Mouse (Mus musculus) embryonic facial prominence, embryonic 11.5 days (tissue): ENCODE results near the gene Kctd12. TPM values are rescaled to one million over a fixed set of nuclear protein-coding genes. Genes with fewer than 3 reads are reported as not detected.

Experiments
- ATAC-seq: fragments of 200-750 bp; cut with Nextera tagmentation; replicated peaks from 2 replicates; pipeline ENCODE4 v1.8.0; 2017; ENCODE audit warnings: low read depth; ENCODE audit not compliant: insufficient number of reproducible peaks, low FRiP score, low TSS enrichment
- DNase-seq: peaks from one replicate; pipeline ENCODE4 v3.0.0-alpha.2; 2015; ENCODE audit warnings: low spot score
- H3K27ac ChIP-seq: fragments of 300-500 bp; sonication (generic); replicated peaks from 2 replicates; pipeline ENCODE4 v1.5.1; 2014; ENCODE audit warnings: mild to moderate bottlenecking, low read depth, low read length, control low read depth
- H3K27me3 ChIP-seq: fragments of 300-500 bp; sonication (generic); 2 replicates; pipeline ENCODE4 v1.6.1; 2014; ENCODE audit warnings: mild to moderate bottlenecking, low read length, moderate library complexity, mixed read lengths; ENCODE audit not compliant: control insufficient read depth, insufficient read depth
- H3K36me3 ChIP-seq: fragments of 300-500 bp; sonication (generic); replicated peaks from 2 replicates; pipeline ENCODE4 v1.6.1; 2014; ENCODE audit warnings: low read depth, mild to moderate bottlenecking, low read length, moderate library complexity, mixed read lengths; ENCODE audit not compliant: control insufficient read depth, insufficient read depth
- H3K4me1 ChIP-seq: fragments of 300-500 bp; sonication (generic); 2 replicates; pipeline ENCODE4 v1.6.1; 2014; ENCODE audit warnings: low read length, mixed read lengths; ENCODE audit not compliant: control insufficient read depth, insufficient read depth
- H3K4me2 ChIP-seq: fragments of 300-500 bp; sonication (generic); 2 replicates; pipeline ENCODE4 v1.6.1; 2014; ENCODE audit warnings: low read depth, mild to moderate bottlenecking, control low read depth, low read length, moderate library complexity
- H3K4me3 ChIP-seq: fragments of 300-500 bp; sonication (generic); 2 replicates; pipeline ENCODE4 v1.5.1; 2014; ENCODE audit warnings: low read depth, low read length, control low read depth
- H3K9ac ChIP-seq: fragments of 300-500 bp; sonication (generic); replicated peaks from 2 replicates; pipeline ENCODE4 v1.6.1; 2014; ENCODE audit warnings: mild to moderate bottlenecking, control low read depth, low read length
- H3K9me3 ChIP-seq: fragments of 300-500 bp; sonication (generic); replicated peaks from 2 replicates; pipeline ENCODE4 v1.6.1; 2016; ENCODE audit warnings: mild to moderate bottlenecking, low read length, inconsistent platforms, mixed read lengths; ENCODE audit not compliant: control insufficient read depth
- WGBS: fragments of 180-500 bp; shearing (Covaris S2); extraction: QIAGEN DNeasy Blood & Tissue Kit; methylation state at CpG from one replicate; pipeline ENCODE4 v1.1.7; 2014; 5-methylcytosine and 5-hydroxymethylcytosine counted together
- polyA plus RNA-seq: library from polyadenylated mRNA; unstranded; fragments of >200 nt; fragmentation: Nextera tagmentation; extraction: Ambion mirVana; gene quantifications from 2 replicates; pipeline ENCODE4 v1.2.1, GENCODE M21; 2014

Gene Kctd12
- polyA plus RNA-seq, 1 experiment from 2014 or later: 43.7 TPM

- Histone ChIP-seq H3K4me3 (no peak overlapping the region), H3K36me3 (no peaks in the 10 kb centered on the region), H3K4me2 (no peak overlapping the region), H3K9ac (no peak overlapping the region), H3K4me1 (no peaks in the 10 kb centered on the region), H3K9me3 (no peaks in the 10 kb centered on the region), H3K27me3 (no peaks in the 10 kb centered on the region), H3K27ac (no peak overlapping the region)
- no peak for ATAC-seq
- WGBS: 91% methylated on average over 2 of the region's 2 CpGs
- no peak for DNase-seq
Measured at GRCm38 (mm10) chr14:102962019-102962418, 20.4 kb downstream of the Kctd12 start.

- ATAC-seq: no peak
- Histone ChIP-seq H3K9me3 (no peaks in the 10 kb centered on the region), H3K4me1 (no peaks in the 10 kb centered on the region), H3K9ac (no peak overlapping the region), H3K4me3 (no peak overlapping the region), H3K4me2 (no peak overlapping the region), H3K27ac (no peak overlapping the region), H3K27me3 (no peaks in the 10 kb centered on the region), H3K36me3 (no peaks in the 10 kb centered on the region)
- DNase-seq: no peak
- WGBS: 28% methylated on average over 8 of the region's 8 CpGs
Measured at GRCm38 (mm10) chr14:102953511-102953910, 28.9 kb downstream of the Kctd12 start.

- no peak for DNase-seq
- H3K4me1 ChIP-seq: no peaks in the 10 kb centered on the region
- ATAC-seq: no peak
- H3K4me3 ChIP-seq: no peak overlapping the region
- H3K36me3 ChIP-seq: no peaks in the 10 kb centered on the region
- no peak overlapping the region for H3K4me2 ChIP-seq
- no peaks in the 10 kb centered on the region for H3K9me3 ChIP-seq
- 78% methylated on average over 1 of the region's 1 CpGs for WGBS
- no peak overlapping the region for H3K27ac ChIP-seq
- H3K27me3 ChIP-seq: no peaks in the 10 kb centered on the region
- no peak overlapping the region for H3K9ac ChIP-seq
Measured at GRCm38 (mm10) chr14:102951974-102952373, 30.5 kb downstream of the Kctd12 start.

GRCm38 (mm10) chr14:102947796-102948195 lies 34.6 kb downstream of the Kctd12 start:
- H3K27me3 ChIP-seq: no peaks in the 10 kb centered on the region
- H3K4me3 ChIP-seq: no peak overlapping the region
- no peaks in the 10 kb centered on the region for H3K9me3 ChIP-seq
- no peaks in the 10 kb centered on the region for H3K36me3 ChIP-seq
- no peak overlapping the region for H3K9ac ChIP-seq
- H3K4me2 ChIP-seq: no peak overlapping the region
- DNase-seq: no peak
- no peak for ATAC-seq
- H3K4me1 ChIP-seq: no peaks in the 10 kb centered on the region
- H3K27ac ChIP-seq: no peak overlapping the region
- 63% methylated on average over 2 of the region's 2 CpGs for WGBS

- 84% methylated on average over 2 of the region's 2 CpGs for WGBS
- Histone ChIP-seq H3K9me3 (no peaks in the 10 kb centered on the region), H3K27ac (no peak overlapping the region), H3K9ac (no peak overlapping the region), H3K27me3 (no peaks in the 10 kb centered on the region), H3K36me3 (no peaks in the 10 kb centered on the region), H3K4me3 (no peak overlapping the region), H3K4me1 (no peaks in the 10 kb centered on the region), H3K4me2 (no peak overlapping the region)
- no peak for ATAC-seq
- no peak for DNase-seq
Measured at GRCm38 (mm10) chr14:102942222-102942843, 40.1 kb downstream of the Kctd12 start.

GRCm38 (mm10) chr14:102934878-102935277 lies 47.6 kb downstream of the Kctd12 start:
- no peaks in the 10 kb centered on the region for H3K36me3 ChIP-seq
- no peak overlapping the region for H3K4me3 ChIP-seq
- no peaks in the 10 kb centered on the region for H3K27me3 ChIP-seq
- no peak overlapping the region for H3K27ac ChIP-seq
- no peaks in the 10 kb centered on the region for H3K9me3 ChIP-seq
- ATAC-seq (no peak), DNase-seq (no peak)
- H3K4me2 ChIP-seq: no peak overlapping the region
- no peak overlapping the region for H3K9ac ChIP-seq
- H3K4me1 ChIP-seq: no peaks in the 10 kb centered on the region
- WGBS: 74% methylated on average over 2 of the region's 2 CpGs

GRCm38 (mm10) chr14:102930933-102931332 lies 51.5 kb downstream of the Kctd12 start:
- Histone ChIP-seq H3K9me3 (no peaks in the 10 kb centered on the region), H3K27ac (no peak overlapping the region), H3K36me3 (no peaks in the 10 kb centered on the region), H3K4me2 (no peak overlapping the region), H3K9ac (no peak overlapping the region), H3K27me3 (no peaks in the 10 kb centered on the region), H3K4me3 (no peak overlapping the region), H3K4me1 (no peaks in the 10 kb centered on the region)
- 36% methylated on average over 1 of the region's 1 CpGs for WGBS
- DNase-seq (no peak), ATAC-seq (no peak)

- Histone ChIP-seq H3K4me1 (no peaks in the 10 kb centered on the region), H3K27me3 (no peaks in the 10 kb centered on the region), H3K9ac (no peak overlapping the region), H3K9me3 (no peaks in the 10 kb centered on the region), H3K4me3 (no peak overlapping the region), H3K4me2 (no peak overlapping the region), H3K27ac (no peak overlapping the region), H3K36me3 (no peaks in the 10 kb centered on the region)
- ATAC-seq (no peak), DNase-seq (no peak)
- 83% methylated on average over 3 of the region's 3 CpGs for WGBS
Measured at GRCm38 (mm10) chr14:102929545-102929944, 52.9 kb downstream of the Kctd12 start.
